Mouse (Mus musculus) liver, adult 2 months (tissue): ENCODE results near the gene Lhx2. TPM values are rescaled to one million over a fixed set of nuclear protein-coding genes. Genes with fewer than 3 reads are reported as not detected.
A peak's percentile ranks its signal among the peaks of the same experiment; 100 is the strongest.

ENCODE experiments used
- DNase-seq: peaks from one replicate; pipeline ENCODE4 v3.0.0-alpha.2; 2011; ENCODE audit warnings: low read depth, low spot score; ENCODE audit errors: extremely low read depth
- H3K27ac ChIP-seq: fragments of 200-500 bp; replicated peaks from 2 replicates; pipeline ENCODE4 v1.5.1; 2012; ENCODE audit warnings: low read depth, mild to moderate bottlenecking, control low read depth, inconsistent platforms, low read length; ENCODE audit not compliant: insufficient read depth
- H3K27me3 ChIP-seq: fragments of 200-500 bp; 2 replicates; pipeline ENCODE4 v1.6.1; 2012; ENCODE audit warnings: mild to moderate bottlenecking, moderate library complexity, low read length, inconsistent platforms; ENCODE audit not compliant: control insufficient read depth, insufficient read depth
- H3K36me3 ChIP-seq: fragments of 200-500 bp; 2 replicates; pipeline ENCODE4 v1.6.1; 2012; ENCODE audit warnings: low read length, inconsistent platforms; ENCODE audit not compliant: control insufficient read depth, insufficient read depth
- H3K4me1 ChIP-seq: fragments of 200-500 bp; 2 replicates; pipeline ENCODE4 v1.6.1; 2011; ENCODE audit warnings: low read length; ENCODE audit not compliant: control insufficient read depth, insufficient read depth
- H3K4me3 ChIP-seq: fragments of 200-500 bp; 2 replicates; pipeline ENCODE4 v1.5.1; 2011; ENCODE audit warnings: low read depth, mild to moderate bottlenecking, control low read depth, low read length, moderate library complexity; ENCODE audit not compliant: insufficient read depth
- H3K79me2 ChIP-seq: fragments of 200-500 bp; 2 replicates; pipeline ENCODE4 v1.6.1; 2012; ENCODE audit warnings: inconsistent platforms, mild to moderate bottlenecking, low read length, moderate library complexity; ENCODE audit not compliant: control insufficient read depth, insufficient read depth
- H3K9ac ChIP-seq: fragments of 200-500 bp; 2 replicates; pipeline ENCODE4 v1.6.1; 2012; ENCODE audit warnings: low read depth, mild to moderate bottlenecking, control low read depth, inconsistent platforms, low read length
- CTCF ChIP-seq: fragments of 200-500 bp; IDR thresholded peaks from 2 replicates; pipeline ENCODE4 v1.5.1; 2011; ENCODE audit warnings: low read depth, low read length, control low read depth
- POLR2A ChIP-seq: fragments of 200-500 bp; IDR thresholded peaks from 2 replicates; pipeline ENCODE4 v1.6.1; 2011; ENCODE audit warnings: low read length, control low read depth; ENCODE audit not compliant: insufficient read depth; ENCODE audit errors: extremely low read depth
- WGBS: fragments of 180-500 bp; shearing (Covaris S2); methylation state at CpG from one replicate; pipeline ENCODE4 v1.1.7; 2018; 5-methylcytosine and 5-hydroxymethylcytosine counted together
- polyA plus RNA-seq: library from polyadenylated mRNA; depleted of rRNA; stranded (reverse); fragments of >200 nt; gene quantifications from 2 replicates; pipeline ENCODE4 v1.2.3, GENCODE M21; 2012; rRNA removed
- total RNA-seq: library from RNA; depleted of rRNA; stranded (reverse); fragments of >200 nt; gene quantifications from 2 replicates; pipeline ENCODE4 v1.2.3, GENCODE M21; 2014; rRNA removed

The Lhx2 gene
- total RNA-seq (1.3 and 3.6 TPM in 2 replicates), polyA plus RNA-seq (4.6 and 5.4 TPM in 2 replicates)

DNA sequence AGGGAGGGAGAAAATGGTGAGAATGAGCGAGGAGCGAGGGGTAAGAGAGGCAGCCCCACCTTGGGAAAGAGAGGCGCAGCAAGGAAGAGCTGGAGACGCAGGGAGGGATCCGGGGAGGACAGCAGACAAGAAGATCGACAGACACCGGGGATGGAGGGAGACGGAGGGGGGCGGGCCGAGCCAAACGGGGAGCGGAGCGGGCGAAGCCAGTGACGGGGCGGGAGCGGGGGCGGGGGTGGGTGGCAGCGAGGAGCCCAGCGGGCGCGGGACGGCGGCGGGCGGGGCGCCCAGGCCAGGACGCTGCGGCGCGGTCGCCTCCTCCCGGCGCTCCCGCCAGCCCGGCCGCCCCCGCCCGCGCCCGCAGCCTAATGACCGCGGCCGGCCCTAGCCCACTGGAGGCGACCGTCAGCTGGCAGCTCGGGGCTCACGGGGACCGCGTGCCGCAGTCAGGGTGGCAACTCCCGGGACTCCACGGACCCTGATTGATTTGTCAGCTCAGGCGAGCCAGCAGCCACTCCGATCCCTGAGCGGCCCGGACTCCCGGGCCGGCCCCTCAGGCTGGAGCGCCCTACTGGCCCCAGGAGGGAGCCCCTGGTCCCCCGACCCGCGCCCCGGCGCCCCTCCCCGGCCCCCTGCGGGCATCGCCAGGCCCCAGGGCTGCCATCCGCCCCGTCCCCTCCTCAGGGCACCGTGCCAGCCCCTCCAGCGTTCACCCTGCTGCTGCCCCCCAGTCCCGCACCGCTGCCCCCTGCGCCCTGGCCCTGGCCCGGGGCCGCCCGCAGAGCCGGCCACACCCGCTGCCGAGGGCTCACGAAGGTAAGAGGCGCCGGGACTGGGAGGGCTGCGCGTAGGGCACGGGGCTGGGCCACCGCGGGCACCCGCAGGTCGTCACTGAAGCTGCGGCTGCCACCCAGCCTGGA, at the start of gene Lhx2:
Gene Lhx2, plus strand, starts transcription at position 292 of the 920 bp plus-strand sequence.
- no peak for DNase-seq
- H3K4me3 ChIP-seq, result peak within 1 kb of the TSS; percentile 59
- no peak within 1 kb of the TSS for H3K27ac ChIP-seq
- H3K4me1 ChIP-seq, result no peaks in the 10 kb centered on the region; the same call in 1 of the 2 replicates
- no peak for TF ChIP-seq CTCF
- no peak for TF ChIP-seq POLR2A
- H3K27me3 ChIP-seq, result peaks cover 29% of the 10 kb centered on the region
- peak within 1 kb of the TSS; percentile 63 for H3K9ac ChIP-seq
- H3K36me3 ChIP-seq, result no peaks in the 10 kb centered on the region
- no peaks in the 10 kb centered on the region for H3K79me2 ChIP-seq
- WGBS, result 1% methylated on average over 74 of the region's 92 CpGs

GRCm38 (mm10) chr2:38291526-38291925, 47.6 kb upstream of the Lhx2 start:
- H3K4me1 ChIP-seq, result no peaks in the 10 kb centered on the region

DNA sequence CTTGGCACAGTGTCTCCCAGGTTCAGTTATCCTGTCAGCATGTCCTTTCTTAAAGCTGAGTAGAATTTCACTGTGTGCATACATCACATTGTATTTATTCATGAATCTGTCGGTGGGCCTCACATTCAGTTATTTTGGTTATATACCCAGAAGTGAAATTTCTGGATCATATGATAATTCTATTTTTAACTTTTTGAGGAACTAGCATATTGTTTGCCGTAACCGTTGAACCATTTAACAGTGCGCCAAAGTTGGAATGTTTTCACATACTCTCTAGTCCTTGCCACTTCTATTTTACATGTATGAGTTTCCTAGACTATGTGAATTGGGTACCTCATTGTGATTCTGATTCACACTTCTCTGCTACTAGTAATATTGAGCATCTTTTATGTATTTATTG, 43.1 kb upstream of the Lhx2 start:
- no peak for TF ChIP-seq CTCF
- TF ChIP-seq POLR2A, result no peak
- H3K9ac ChIP-seq, result no peak overlapping the region
- 92% methylated on average over 4 of the region's 4 CpGs for WGBS

More at GRCm38 (mm10) chr2:38291526-38291925, 47.6 kb upstream of the Lhx2 start:
- TF ChIP-seq POLR2A (no peak), CTCF (no peak)
- Histone ChIP-seq H3K36me3 (no peaks in the 10 kb centered on the region), H3K27me3 (no peaks in the 10 kb centered on the region), H3K4me3 (no peak overlapping the region), H3K27ac (no peak overlapping the region), H3K9ac (no peak overlapping the region), H3K79me2 (no peaks in the 10 kb centered on the region)
- peak; percentile 43 for DNase-seq
- 29% methylated on average over 1 of the region's 1 CpGs for WGBS

DNA sequence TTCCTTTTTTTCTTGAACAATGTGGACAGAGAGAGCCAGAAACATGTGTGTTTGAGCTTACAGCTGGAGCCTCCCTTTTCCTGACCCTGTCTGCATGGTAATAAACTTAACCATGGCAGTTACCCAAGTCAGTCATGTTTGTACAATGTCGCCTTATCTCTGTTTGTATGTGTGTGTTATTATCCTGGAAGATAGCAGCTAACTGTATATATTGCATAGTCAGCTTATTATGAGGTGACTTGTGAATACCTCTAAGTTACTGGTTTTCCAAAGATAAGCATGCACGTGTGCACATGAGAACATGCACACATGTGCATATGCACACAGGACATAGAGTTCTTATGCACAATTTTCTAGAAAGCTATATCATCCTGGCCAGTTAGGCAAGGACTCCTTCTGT, 38.1 kb upstream of the Lhx2 start:
- TF ChIP-seq POLR2A, result no peak
- TF ChIP-seq CTCF, result no peak
- DNase-seq, result no peak
- no peak overlapping the region for H3K9ac ChIP-seq
- H3K4me1 ChIP-seq, result no peaks in the 10 kb centered on the region; the same call in 1 of the 2 replicates
- H3K4me3 ChIP-seq, result no peak overlapping the region
- WGBS, result 44% methylated on average over 2 of the region's 2 CpGs
- H3K79me2 ChIP-seq, result no peaks in the 10 kb centered on the region
- no peaks in the 10 kb centered on the region for H3K27me3 ChIP-seq
- no peaks in the 10 kb centered on the region for H3K36me3 ChIP-seq
- no peak overlapping the region for H3K27ac ChIP-seq

More for the DNA sequence above, 43.1 kb upstream of the Lhx2 start:
- no peaks in the 10 kb centered on the region for H3K79me2 ChIP-seq
- no peak for DNase-seq
- no peaks in the 10 kb centered on the region for H3K36me3 ChIP-seq
- no peak overlapping the region for H3K27ac ChIP-seq
- H3K27me3 ChIP-seq, result no peaks in the 10 kb centered on the region
- H3K4me3 ChIP-seq, result no peak overlapping the region
- H3K4me1 ChIP-seq, result no peaks in the 10 kb centered on the region; the same call in 1 of the 2 replicates

DNA sequence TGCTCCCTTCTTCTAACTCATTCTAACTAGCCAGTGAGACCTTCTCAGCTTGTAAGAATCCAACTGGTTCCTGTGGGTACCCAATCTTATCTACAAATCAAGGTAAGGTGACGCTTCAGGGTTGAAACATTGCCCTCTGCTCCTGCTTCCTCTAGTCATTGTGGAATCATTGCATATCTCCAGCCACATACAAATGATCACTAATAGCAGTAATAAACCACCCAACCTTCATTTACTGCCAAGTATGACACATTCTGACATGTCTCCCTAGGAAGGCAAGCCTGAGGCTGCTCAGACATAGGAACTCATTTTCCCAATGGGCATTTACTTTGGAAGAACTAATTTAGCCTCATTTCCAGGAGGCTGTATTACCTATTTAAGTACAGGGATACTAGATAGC, 33.9 kb upstream of the Lhx2 start:
- TF ChIP-seq POLR2A (no peak), CTCF (no peak)
- 86% methylated on average over 1 of the region's 1 CpGs for whole genome bisulfite sequencing
- Histone ChIP-seq H3K36me3 (no peaks in the 10 kb centered on the region), H3K9ac (no peak overlapping the region), H3K27me3 (no peaks in the 10 kb centered on the region), H3K4me3 (no peak overlapping the region), H3K79me2 (no peaks in the 10 kb centered on the region), H3K4me1 (no peaks in the 10 kb centered on the region; the same call in 1 of the 2 replicates), H3K27ac (no peak overlapping the region)
- DNase-seq, result no peak

GRCm38 (mm10) chr2:38312921-38313320, 26.2 kb upstream of the Lhx2 start:
- Histone ChIP-seq H3K79me2 (no peaks in the 10 kb centered on the region), H3K27ac (no peak overlapping the region), H3K36me3 (no peaks in the 10 kb centered on the region), H3K27me3 (no peaks in the 10 kb centered on the region), H3K9ac (no peak overlapping the region), H3K4me1 (no peaks in the 10 kb centered on the region), H3K4me3 (no peak overlapping the region)
- WGBS, result 55% methylated on average over 3 of the region's 3 CpGs
- TF ChIP-seq POLR2A (no peak), CTCF (no peak)
- no peak for DNase-seq
